Mouse (Mus musculus) spleen, embryonic (tissue): ENCODE measurements around the gene Vmn2r7.
"Not testable (repeated sequence)": the region's sequence is repeated elsewhere in the genome, so short reads cannot be mapped to it uniquely, and the experiment has no call there.

ENCODE experiments used
- CTCF ChIA-PET: fragments of 350-600 bp; sonication (Branson Sonifier 250); formaldehyde crosslinking; loops from one replicate; lab custom pipeline; 2022; lab: Charles Lee

Vmn2r7 gene

DNA sequence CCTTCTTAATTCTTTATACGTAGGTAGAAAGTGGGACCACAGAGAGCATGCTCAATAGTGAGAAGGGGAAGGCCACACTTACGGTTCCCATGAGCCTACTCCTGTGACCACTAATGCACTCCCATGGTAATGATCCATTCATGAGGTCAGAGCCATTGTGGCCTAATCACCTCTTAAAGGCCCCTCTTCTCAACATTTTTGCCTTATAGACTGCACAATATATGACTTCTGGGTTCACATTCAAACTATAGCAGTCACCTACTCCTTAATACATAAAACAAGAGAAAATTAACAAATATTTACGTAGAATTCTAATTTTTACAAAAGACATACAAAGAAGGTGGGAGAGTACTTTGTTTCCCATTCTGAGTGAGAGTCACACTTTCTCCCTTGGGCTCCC is at the start of gene Vmn2r7:
Vmn2r7 (minus strand) TSS at position 101 of the 400 bp plus-strand sequence.
- CTCF ChIA-PET = not testable (repeated sequence)

DNA sequence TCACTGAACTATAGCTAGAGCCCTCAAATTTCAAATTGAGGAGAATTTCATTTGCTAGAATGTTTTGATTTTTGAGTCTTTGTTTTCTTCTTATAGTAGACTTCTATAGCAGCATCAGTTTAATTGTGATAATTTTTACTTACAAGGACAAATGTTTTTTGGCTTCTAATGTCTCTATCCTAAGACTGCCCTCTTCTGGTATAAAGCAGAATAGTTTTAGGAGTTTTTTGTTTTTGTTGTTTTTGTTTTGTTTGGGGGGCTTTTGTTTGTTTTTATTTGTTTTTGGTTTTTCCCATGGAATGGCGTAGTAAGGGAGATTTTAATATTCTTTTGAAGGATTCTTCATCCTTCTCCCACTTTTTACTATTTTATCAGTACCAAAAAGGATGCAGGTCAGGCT is 45.2 kb upstream of the Vmn2r7 start:
- CTCF ChIA-PET = no interaction called here

DNA sequence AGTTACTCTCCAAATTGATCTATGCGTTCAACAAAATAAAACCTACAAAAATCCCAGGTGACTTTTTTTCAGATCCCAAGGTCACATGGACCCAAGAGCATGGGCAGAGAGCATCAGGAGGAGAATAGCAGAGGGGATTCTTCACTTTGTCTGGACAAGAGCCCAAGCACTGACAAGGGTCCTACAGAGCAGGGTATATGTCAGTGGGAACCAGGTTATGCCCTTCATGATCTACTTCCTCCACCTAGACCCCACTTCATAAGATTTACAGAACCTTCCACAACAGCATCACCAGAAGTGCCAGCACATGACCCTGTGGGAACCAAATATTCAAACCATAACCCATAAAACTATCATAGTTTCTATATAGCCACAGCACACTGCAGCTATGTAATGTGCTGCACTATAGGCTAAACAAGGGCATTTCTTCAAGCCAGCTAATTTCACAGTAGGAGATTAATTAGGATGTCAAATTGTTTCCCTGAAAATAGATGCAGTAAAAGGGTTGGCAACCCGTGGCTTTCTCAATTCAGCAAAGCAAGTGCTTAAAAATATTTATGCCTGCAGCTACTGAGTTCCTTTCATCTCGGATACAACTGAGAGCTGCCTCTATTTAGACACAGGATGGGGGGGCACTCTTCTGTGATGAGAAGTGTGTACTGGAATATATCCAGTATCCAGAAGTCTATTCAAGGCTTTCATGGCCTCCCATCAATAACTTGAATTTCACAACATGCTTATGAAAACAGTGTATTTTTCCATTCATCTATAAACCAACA is 33.8 kb upstream of the Vmn2r7 start:
- CTCF ChIA-PET = no interaction called here

DNA sequence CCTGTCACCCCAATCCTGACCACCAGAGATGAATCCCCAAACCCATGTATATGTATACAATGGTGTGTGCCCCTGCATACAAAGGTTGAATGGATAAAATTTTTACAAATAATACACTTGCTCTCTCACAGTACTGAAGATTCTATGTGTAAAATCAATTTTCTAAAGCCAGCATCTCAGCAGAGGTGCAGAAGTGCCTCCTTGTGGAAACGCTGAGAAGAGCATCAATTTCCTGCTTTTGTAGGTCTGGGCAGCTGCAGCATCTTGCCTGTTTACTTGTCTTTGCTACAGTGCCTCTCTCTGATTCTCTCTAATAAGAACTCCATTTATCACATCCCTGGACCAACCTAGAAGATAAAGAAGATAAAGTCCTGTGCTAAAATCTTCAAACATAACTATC is 32.1 kb upstream of the Vmn2r7 start:
- CTCF ChIA-PET = no interaction called here

DNA sequence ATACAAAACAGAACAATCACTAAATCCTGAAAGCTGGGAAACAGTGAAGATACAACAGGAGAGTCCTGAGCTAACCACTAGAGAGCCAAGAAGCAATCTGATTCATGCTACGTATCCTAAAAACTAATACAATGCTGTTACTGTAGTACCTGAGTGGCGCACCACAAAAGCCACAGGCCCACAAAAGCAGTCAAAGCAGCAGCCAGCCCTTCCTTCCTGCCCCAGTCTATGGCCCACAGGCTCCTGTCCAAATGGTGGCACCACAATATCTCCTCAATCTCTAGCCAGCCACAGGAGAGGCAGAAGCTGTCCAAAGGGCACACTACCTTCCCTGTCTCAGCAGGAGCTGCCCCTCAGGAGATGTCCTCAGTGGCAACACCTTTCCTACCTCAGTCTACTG is 1.7 kb downstream of the Vmn2r7 start:
- CTCF ChIA-PET = no interaction called here

DNA sequence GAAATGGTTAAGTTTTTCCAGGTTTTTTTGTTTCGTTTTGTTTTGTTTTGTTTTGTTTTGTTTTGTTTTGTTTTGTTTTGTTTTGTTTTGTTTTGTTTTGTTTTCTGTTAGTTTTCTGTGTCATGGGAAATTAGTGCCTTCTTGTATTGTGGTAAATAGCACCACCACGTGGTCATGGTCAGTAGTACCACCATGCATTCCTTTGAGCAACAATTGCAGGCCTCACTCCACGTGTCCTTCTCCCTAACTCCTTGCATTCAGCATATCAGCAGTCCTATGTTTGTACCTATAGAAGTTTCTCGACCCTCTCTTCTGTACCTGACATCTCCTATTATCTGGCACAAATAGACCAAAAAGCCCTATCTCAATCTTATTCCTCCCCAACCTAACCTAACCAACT is 2.3 kb downstream of the Vmn2r7 start:
- CTCF ChIA-PET = no interaction called here

DNA sequence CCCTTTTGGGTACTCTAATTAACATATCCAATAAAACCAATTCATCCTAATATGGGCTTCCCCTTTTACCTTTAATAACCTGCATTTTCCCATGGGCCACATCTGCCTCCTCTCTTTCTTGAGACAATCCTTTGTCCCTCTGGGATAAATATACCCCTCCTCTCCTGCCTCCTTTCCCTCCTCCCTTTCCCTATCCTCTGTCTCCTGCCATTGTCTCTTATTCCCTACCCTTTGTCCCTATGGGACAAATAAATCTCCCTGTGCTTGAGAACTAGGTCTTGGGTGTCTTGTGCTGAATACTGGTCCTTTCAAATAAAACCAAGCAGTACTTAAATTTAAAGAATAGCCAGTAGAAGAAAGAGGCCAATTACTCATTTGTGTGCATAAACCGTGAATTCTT is 13.4 kb downstream of the Vmn2r7 start:
- CTCF ChIA-PET = no interaction called here

DNA sequence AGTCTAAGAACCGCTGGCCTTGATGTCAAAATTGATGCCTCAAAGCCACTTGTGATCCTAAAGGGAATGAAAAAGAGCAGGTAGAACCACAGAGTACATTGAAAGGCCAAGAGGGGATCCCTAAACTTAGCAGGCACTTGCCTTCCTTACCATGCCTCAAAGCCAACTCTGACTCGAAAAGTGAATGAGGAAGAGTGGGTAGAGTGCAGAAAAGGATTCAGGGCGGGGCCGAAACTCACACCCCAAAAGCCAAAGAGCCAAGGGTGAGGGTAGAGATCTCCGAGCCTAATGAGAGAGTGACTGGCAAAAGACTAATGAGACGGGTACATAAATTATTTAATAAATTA is 53.3 kb downstream of the Vmn2r7 start:
- CTCF ChIA-PET = no interaction called here

DNA sequence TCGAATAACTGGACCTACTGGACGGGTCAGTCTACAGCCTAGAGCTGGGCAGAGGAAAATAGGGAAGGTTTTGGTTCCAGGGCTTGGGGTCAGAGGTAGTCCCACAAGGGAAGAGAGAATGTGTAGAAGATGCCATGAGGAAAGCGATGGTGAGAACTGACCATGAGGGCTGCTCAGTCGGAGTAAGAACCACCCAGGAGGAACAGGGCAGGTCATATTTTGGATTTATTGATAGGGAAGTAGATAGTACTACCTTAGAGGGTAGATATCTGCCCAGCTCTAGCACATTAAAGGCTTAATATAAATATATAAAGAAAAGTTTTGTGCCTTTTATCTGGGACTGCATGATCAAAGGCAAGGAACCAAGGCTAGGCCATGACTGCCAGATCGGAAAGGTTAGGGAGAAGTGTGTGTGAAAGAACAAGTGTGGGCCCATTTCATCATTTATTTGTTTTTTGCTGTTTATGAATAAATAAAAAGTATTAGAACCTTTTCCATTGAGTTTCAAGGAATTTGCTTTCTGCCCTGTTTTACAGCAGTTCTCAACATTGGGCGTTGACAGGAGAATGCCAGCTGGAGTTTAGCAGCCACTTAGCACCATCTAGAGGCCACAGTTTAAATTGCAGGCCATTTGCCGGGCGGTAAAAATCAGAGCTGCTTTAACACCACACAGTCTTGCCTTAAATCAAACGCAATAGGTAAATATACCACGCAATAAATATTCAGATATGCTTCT is 53.9 kb downstream of the Vmn2r7 start:
- CTCF ChIA-PET = no interaction called here

DNA sequence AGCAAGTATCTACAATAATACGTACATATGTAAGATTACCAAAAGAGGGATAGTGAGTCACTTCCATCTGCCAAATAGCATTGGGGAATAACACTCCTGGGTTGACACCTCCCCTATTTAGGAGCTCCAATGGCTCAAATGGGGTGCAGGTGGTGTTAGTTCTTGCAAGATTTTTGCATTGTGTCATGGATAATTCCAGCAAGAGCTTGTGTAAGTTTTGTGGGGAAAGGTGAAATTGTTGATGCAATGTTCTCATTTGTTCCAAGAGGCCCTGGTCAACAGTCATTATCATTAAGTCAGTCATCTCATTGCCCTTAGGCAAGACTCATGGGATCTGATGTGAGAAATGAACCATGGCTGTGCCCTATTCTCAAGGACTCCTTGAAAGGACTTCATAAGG is 61.7 kb downstream of the Vmn2r7 start:
- CTCF ChIA-PET = no interaction called here

DNA sequence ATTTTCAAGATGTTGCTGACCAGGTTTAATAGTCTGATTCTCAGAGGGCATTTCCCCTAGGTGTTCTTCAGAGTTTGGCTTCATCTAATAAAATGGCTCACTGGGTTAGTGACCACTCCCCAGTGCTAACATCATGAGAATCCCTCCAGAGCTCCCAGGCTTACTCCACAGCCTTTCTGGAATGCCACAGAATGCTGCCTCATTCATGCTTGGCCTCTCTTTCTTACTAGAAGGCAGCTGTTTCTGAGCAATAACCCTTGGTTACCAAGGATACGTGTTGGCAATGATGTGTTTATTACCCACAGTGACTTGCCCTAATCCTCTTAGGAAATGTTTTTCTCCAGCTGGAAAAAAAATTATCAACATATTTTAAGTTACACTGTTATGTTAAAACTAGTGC is 72.4 kb downstream of the Vmn2r7 start:
- CTCF ChIA-PET = no interaction called here

DNA sequence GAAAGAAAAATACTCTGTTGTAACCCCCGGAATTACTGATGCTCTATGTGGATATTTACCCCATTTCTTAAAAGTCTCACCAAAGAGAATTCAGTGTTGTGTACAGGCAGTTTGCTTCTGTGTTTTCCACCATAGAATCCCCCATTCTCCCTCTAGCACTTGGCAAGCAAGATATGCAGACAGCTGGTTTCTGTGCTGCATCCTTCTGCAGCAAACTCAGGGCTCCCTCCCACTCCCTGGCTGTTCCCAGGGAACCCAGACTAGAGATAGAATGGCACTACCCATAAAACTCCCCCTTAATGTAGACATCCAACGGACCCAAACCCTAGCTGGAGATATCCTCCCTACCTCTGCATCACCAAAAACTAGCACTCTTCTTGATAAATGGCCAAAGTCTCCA is 88.4 kb downstream of the Vmn2r7 start:
- CTCF ChIA-PET = no interaction called here

DNA sequence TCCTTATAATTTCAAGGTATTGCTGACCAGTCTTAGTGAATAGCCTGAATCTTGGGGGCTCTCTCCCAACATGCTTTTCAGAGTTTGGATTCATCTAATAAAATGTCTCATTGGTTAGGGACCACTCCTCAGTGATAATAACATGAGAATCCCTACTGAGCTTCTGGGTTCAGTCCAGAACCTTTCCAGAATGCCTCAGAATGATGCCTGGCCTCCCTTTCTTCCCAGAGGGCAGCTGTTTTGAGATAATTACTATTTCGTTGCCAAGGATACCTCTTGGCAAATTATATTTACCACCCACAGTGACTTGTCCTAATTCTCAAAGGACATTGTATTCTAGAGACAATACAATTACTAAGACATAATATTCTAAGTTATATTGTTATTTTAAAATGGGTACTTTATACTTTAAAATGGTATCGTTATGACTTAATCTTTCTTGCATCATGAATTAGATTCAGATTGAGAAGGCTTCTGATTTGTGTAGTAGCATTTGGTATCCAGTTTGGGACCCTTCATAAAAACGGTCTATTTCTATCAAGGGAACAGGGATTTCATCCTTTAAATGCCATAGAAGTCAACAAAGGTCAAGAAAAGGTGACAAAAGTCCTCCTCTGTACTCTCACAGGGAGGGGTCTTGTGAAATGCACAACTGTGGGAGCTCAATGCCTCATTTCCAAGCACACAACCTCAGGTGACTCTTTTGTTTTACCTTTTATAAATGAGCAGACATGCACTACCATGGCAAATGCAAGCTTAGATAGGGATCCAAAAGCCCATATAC is 117.2 kb downstream of the Vmn2r7 start:
- CTCF ChIA-PET = not testable (repeated sequence)

DNA sequence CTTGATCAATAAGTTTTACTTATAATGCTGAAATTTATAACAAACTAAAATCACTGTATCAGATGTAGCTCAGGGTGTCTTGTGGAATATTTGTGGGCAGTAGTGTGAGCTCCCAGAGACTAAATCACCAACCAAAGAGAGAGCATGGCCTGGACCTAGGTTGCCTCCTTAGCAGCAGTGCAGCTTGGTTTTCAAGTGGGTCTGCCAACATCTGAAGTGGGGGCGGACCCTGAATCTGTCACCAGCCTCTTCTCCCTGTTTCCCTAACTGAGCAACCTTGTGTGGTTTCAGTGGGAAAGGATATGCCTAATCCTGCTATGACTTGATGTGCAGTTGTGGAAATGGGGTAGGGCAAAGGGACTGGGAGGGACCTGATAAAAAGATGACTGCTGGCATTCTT is 118.8 kb downstream of the Vmn2r7 start:
- CTCF ChIA-PET = not testable (repeated sequence)

DNA sequence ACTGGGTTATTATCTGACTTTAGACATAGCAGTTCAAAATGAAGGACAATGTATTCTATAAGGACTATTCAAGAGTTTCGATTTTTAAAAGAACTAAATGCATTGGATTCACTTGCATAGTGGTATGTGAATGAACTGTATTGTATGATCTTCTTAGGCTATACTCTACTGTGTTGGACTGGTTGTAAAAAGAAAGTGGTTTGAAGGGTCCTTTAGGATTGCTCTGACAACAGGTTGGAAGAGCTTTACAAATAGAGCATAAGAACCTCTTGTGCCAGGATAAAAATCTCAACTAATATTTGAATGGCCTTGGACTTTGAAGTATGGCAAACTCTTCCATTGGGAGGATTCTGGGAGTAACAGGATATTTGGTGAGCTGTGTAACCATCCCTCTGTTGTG is 168.5 kb downstream of the Vmn2r7 start:
- CTCF ChIA-PET = not testable (repeated sequence)
